Mouse (Mus musculus) gastrocnemius, adult 8-10 months (tissue): ENCODE measurements around the gene Vmn1r43. TPM values are rescaled to one million over a fixed set of nuclear protein-coding genes. Genes with fewer than 3 reads are reported as not detected.
"Not testable (repeated sequence)": the region's sequence is repeated elsewhere in the genome, so short reads cannot be mapped to it uniquely, and the experiment has no call there.

Source experiments
- DNase-seq, 2 experiments: peaks; one replicate each; pipeline ENCODE4 v3.0.0; 2022; ENCODE audit warnings: low spot score in 2 of 2
- total RNA-seq, 4 experiments: library from RNA; stranded (reverse); gene quantifications; 2 replicates each; pipeline ENCODE4 v1.2.4; 2022

Vmn1r43 gene
- total RNA-seq: not detected

DNA sequence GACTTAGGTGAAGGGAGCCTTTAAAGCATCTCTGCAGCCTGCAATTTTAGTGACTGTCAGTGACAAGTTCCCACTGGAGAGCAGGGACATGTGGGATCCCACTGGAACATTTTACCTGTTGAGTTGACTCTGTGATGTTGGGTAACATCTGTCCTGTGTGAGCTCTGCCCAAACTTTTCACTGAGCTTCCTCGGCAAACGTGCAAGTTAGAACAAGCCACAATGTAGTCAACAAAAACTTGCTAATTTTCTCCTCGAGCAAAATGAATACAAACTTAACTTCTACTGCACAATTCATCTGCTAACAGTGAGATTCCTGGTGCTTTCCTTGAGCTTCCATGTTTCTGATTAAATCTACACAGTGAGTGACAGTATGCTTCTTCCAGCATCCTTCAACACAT lies at the start of gene Vmn1r43, which contains the start of gene Vmn1r42:
TSS of gene Vmn1r43 (minus strand) at position 101 of the 400 bp plus-strand sequence.
TSS of gene Vmn1r42 (minus strand) at position 101 of the 400 bp plus-strand sequence.
- DNase-seq: not testable (repeated sequence)

DNA sequence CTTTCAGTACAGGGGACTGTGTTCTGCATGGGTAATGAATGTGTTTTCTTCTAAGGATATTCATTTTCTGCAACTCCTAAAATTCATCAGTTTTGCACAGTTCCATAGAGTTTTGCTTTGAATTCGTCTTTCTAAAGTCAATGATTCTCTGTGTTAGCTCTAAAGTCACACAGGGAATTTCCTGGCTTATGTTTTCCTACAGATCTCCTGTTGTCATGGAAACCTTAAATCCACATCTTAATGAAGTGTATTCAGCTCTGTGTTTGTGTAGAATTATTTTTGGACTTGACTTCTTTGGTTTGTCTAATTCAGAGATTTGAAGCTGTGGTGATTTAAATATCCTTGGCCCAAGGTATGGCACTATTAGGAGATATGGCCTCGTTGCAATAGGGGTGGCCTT lies 7.6 kb upstream of the Vmn1r43 start:
- no peak for DNase-seq

DNA sequence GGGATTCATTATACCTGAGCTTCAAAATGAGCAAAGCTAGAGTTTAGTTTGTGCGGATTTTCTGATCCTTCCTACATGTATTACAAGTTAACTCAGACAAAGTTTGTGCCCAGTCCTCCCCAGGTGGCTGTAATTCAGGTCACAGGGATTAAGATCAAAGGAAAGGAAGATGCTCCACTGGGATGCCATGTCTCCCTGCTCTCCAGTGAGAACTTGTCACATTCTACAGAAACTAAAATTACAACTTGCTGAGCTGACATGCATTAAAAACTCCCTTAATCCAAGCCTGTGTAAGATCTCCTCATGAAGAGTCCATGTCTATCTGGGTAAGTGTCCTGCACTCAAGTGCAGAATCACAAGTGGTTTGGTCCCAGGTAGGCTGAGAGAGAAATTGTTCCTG lies 7.1 kb upstream of the Vmn1r43 start, which contains the start of gene Vmn1r44:
TSS of gene Vmn1r44 (plus strand) at position 301 of the 400 bp plus-strand sequence.
- no peak for DNase-seq

DNA sequence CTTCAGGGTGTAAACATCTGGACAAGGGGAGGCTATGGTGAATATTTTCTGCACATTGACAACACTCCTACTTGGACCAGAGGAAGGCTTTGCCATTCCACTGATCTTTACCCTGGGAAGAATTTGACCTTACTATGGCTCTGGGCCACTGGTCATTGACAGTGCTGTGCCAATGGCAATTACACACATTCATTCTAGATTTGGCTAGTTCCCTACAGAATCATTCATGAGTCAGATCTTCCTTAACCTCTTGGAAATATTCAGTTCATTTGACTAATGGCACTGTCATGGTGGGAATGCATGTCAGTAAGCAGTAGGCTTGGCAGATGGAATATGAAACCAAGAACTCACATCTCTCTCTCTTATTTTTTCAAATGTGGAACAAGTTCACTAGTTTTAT lies 4.7 kb upstream of the Vmn1r43 start:
- no peak for DNase-seq

DNA sequence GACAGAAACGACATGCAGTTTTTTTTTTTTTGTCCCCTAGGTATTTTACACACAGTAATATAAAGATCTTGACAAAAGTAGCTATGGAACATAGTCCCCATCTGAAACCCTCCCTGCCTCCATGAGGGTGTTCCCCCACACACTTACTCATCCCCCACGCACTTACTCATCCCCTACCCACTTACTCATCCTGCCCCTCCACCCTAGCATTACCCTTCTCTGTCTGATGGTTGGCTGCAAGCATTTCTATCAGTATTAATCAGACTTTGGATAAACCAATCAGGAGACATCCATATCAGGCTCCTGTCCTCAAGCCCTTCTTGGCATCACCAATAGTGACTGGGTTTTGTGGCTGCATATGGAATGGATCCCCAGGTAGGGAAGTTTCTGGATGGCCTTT lies 750 bp upstream of the Vmn1r43 start:
- DNase-seq: no peak

DNA sequence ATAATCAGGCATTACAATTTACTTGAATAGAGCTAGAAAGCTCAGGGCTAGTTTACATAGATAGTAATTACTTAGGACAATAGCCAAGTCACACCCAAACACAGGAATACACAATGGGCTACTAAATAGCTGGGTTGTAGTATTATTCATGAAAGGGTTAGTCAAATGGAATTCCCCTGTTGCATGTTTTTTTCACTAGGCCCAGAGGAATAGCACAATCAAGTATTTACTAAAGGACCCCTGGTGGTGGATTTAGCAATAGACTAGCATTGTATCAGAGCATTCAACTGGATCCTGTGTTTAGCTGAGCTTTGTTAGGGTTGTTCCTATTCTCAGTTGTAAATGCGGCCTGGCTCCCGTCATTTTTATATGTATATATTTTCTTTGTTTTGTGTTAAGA lies 8.2 kb downstream of the Vmn1r43 start:
- DNase-seq: no peak

DNA sequence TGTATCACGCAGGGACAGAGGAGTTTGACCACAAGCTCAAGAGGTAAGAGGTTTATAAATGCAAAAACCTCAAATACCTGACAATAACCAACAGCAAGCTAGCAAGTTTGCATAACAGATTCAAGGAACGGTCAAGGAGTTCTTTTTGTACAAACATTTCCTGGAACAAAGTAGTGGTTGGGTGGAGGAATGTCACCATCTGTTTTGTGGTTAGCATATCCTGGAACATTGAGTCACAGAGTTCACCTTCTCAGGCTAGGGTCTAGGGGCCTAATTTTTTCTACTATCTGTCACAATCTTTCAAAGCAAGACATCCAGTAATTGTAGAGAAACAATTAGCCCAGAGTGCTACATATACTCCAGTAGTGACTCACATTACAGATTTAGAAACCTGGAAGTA lies 8.9 kb downstream of the Vmn1r43 start:
- DNase-seq: no peak

DNA sequence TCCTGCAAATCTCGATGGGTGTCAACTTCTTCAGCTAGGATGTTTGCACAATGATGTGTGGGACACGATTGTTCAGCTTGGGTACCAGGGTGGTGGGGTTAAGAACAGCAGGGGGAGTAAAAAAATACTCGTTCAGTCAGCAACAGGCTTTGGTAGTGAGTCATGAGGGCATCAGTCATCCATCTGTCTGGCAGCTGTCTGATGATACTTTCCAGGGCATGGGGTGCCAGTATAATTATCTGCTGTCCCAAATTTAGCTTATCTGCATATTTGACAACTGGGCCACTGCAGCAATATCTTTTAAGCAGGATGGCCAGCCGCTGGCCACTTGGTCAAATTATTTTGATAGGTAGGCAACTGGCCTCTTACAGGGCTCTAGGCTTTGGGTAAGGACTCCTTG lies 12.4 kb downstream of the Vmn1r43 start:
- DNase-seq: no peak

DNA sequence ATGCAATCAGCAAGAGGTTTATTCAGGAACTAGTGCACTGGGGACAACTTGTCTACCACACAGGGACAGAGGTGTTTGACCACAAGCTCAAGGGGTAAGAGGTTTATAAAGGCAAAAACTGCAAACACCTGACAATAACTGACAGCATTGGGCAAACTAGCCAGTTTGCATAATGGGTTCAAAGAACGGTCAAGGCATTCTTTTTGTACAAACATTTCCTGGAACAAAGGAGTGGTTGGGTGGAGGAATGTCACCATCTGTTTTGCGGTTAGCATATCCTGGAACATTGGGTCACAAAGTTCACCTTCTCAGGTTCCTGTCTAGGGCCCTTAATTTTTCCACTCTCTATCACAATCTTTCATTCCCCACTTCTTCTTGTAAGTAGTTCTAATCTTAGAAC lies 16.4 kb downstream of the Vmn1r43 start:
- DNase-seq: no peak

DNA sequence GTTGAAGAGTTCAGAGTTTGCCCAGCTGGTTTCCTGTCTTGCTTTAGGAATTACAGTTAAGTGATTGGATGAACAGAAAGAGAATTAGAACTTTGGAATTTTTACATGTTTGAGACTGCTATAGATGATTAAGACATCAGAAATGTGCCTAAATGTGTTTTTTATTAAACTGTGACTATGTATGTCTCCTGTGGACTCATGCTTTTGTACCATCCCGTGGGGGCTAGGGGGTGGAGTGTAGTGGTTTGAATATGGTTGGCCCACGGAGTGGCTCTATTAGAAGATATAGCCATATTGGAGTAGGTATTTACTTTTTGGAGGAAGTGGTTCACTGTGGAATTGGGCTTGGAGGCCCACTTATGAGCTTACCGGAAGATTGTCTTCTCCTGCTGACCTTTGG lies 18.7 kb downstream of the Vmn1r43 start:
- no peak for DNase-seq

Other genes with a start within 250 kb of the Vmn1r43 start
- 1 to 10 TPM; 3.1 to 4.9 (median 3.6) TPM for gene Txnrd3, start 232.4 kb downstream of the Vmn1r43 start, total RNA-seq
- not detected for gene Vmn1r40, start 168.9 kb downstream of the Vmn1r43 start, total RNA-seq
- not detected for gene Vmn1r41, start 135.6 kb downstream of the Vmn1r43 start, total RNA-seq
- gene Vmn1r42, start within 50 bp of the Vmn1r43 start, total RNA-seq: not detected
- gene Vmn1r44, start 7.2 kb upstream of the Vmn1r43 start, total RNA-seq: not detected
- not detected for gene Vmn1r45, start 64.2 kb upstream of the Vmn1r43 start, total RNA-seq
- gene Vmn1r46, start 92.9 kb upstream of the Vmn1r43 start, total RNA-seq: not detected
- not detected for gene Vmn1r47, start 139.7 kb upstream of the Vmn1r43 start, total RNA-seq
- gene Vmn1r48, start 160.4 kb upstream of the Vmn1r43 start, total RNA-seq: not detected
- not detected for gene Vmn1r49, start 202.1 kb upstream of the Vmn1r43 start, total RNA-seq
- not detected for gene Vmn1r50, start 225.0 kb upstream of the Vmn1r43 start, total RNA-seq
- gene Vmn1r51, start 246.2 kb upstream of the Vmn1r43 start, total RNA-seq: not detected